Mouse (Mus musculus) heart, adult 2 months (tissue): Measurements from ENCODE around the gene Tbc1d13. TPM values are rescaled to one million over a fixed set of nuclear protein-coding genes. Genes with fewer than 3 reads are reported as not detected.
A peak's percentile ranks its signal among the peaks of the same experiment; 100 is the strongest.
"Not testable (repeated sequence)": the region's sequence is repeated elsewhere in the genome, so short reads cannot be mapped to it uniquely, and the experiment has no call there.

Experiments
- DNase-seq, 2 experiments: peaks; one replicate each; pipeline ENCODE4 v3.0.0; 2021
- H3K27ac ChIP-seq: fragments of 200-600 bp; 2 replicates; pipeline ENCODE4 v1.8.1; 2022
- H3K27me3 ChIP-seq: fragments of 200-500 bp; 2 replicates; pipeline ENCODE4 v1.6.1; 2012; ENCODE audit warnings: mild to moderate bottlenecking, low read length, inconsistent platforms, mixed read lengths; ENCODE audit not compliant: control insufficient read depth, insufficient read depth
- H3K36me3 ChIP-seq: fragments of 200-500 bp; 2 replicates; pipeline ENCODE4 v1.6.1; 2012; ENCODE audit warnings: low read length, inconsistent platforms; ENCODE audit not compliant: control insufficient read depth, insufficient read depth
- H3K4me1 ChIP-seq: fragments of 200-500 bp; 2 replicates; pipeline ENCODE4 v1.6.1; 2011; ENCODE audit warnings: low read length; ENCODE audit not compliant: control insufficient read depth, insufficient read depth
- H3K4me3 ChIP-seq: fragments of 200-600 bp; 2 replicates; pipeline ENCODE4 v1.8.1; 2022
- H3K79me2 ChIP-seq: fragments of 200-500 bp; replicated peaks from 2 replicates; pipeline ENCODE4 v1.6.1; 2012; ENCODE audit warnings: mild to moderate bottlenecking, inconsistent platforms, low read length, moderate library complexity, mixed read lengths; ENCODE audit not compliant: control insufficient read depth, insufficient read depth
- H3K9ac ChIP-seq: fragments of 200-500 bp; 2 replicates; pipeline ENCODE4 v1.6.1; 2012; ENCODE audit warnings: low read depth, mild to moderate bottlenecking, control low read depth, inconsistent platforms, low read length, mixed read lengths
- CTCF ChIP-seq: fragments of 200-600 bp; IDR thresholded peaks from 2 replicates; pipeline ENCODE4 v1.8.1; 2022; ENCODE audit warnings: antibody characterized with exemption, mild to moderate bottlenecking, moderate library complexity
- EP300 ChIP-seq: fragments of 200-500 bp; IDR thresholded peaks from 2 replicates; pipeline ENCODE4 v1.6.1; 2011; ENCODE audit warnings: low read depth, low read length, control low read depth; ENCODE audit not compliant: insufficient read depth
- POLR2A ChIP-seq: fragments of 200-500 bp; IDR thresholded peaks from 2 replicates; pipeline ENCODE4 v1.6.1; 2011; ENCODE audit warnings: mild to moderate bottlenecking, low read depth, low read length, control low read depth; ENCODE audit not compliant: insufficient read depth
- WGBS: fragments of 180-500 bp; shearing (Covaris S2); methylation state at CpG from one replicate; pipeline ENCODE4 v1.1.7; 2018; 5-methylcytosine and 5-hydroxymethylcytosine counted together
- intact Hi-C: fragments of 180-260 bp; cut with DNase I; formaldehyde crosslinking; loops from one replicate; pipeline ENCODE4 v1.15.1; 2025
- polyA plus RNA-seq: library from polyadenylated mRNA; depleted of rRNA; stranded (reverse); fragments of >200 nt; gene quantifications from 2 replicates; pipeline ENCODE4 v1.2.3, GENCODE M21; 2012
- total RNA-seq, 2 experiments: library from RNA; stranded (reverse); gene quantifications; 2 replicates each; pipeline ENCODE4 v1.2.3; 2021

Gene Tbc1d13
- total and polyA plus RNA-seq, 3 experiments, result 17.2 to 25.4 (median 17.4) TPM

DNA sequence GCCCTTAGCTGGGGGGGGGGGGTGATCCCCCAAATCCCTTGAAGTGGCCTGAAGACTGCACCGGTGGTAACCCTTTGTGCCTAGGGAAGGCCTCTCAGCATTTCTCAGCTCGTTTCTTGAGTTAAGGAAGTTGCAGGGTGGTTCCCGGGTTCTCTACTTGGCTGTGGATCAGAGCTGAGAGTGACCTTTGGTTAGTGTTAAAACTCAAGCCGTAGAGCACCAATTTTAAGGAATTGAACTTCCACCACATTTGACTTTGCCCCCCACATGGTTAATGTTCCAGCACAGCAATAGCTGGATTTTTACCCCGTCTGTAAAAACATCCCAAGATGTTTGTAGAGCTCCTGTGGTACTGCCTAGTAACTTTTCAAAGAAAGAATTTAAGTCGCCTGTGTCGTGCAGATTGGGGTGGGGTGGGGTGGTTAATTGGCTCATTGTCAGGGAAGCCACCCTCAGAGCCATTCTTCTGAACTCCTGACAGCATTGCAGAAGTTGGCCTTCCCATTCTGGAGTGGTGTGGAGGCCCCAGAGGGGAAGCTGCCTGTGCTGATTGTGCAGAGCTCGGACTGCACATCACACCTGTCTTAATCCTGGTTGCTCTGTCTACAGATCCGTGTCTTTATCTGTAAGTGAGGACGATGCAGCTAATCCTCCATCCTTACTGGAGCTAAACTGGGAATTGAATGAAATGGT is 1.5 kb downstream of the Tbc1d13 start:
- intact Hi-C loops, result loop anchor here (5.0 kb wide), 1 partner anchor 152 kb away; the partner anchor contains the start of genes Dolk and Nup188
- peak overlapping the region; percentile 28; the same call in 1 of the 2 replicates for H3K9ac ChIP-seq
- WGBS, result 39% methylated on average over 10 of the region's 10 CpGs
- peak overlapping the region; percentile 96; the same call in 1 of the 2 replicates for H3K4me3 ChIP-seq
- H3K27me3 ChIP-seq, result no peaks in the 10 kb centered on the region
- peak overlapping the region; percentile 91 for H3K27ac ChIP-seq
- H3K4me1 ChIP-seq, result peaks cover 5% of the 10 kb centered on the region
- TF ChIP-seq CTCF (no peak), POLR2A (no peak), EP300 (no peak)
- H3K79me2 ChIP-seq, result no peaks in the 10 kb centered on the region
- peak in 1 of 2 experiments; percentile 23 for DNase-seq
- H3K36me3 ChIP-seq, result peaks cover 2% of the 10 kb centered on the region; the same call in 1 of the 2 replicates

- H3K36me3 ChIP-seq, result peaks cover 2% of the 10 kb centered on the region; the same call in 1 of the 2 replicates
- DNase-seq, result peak in 1 of 2 experiments; percentile 16
- no peak overlapping the region for H3K9ac ChIP-seq
- no peaks in the 10 kb centered on the region for H3K27me3 ChIP-seq
- H3K27ac ChIP-seq, result no peak overlapping the region
- TF ChIP-seq CTCF, result no peak
- TF ChIP-seq POLR2A, result no peak
- no peak for TF ChIP-seq EP300
- 75% methylated on average over 10 of the region's 10 CpGs for WGBS
- no peaks in the 10 kb centered on the region for H3K79me2 ChIP-seq
- H3K4me1 ChIP-seq, result peaks cover 5% of the 10 kb centered on the region
- intact Hi-C loops, result no loop called here
- H3K4me3 ChIP-seq, result no peak overlapping the region
Measured at GRCm38 (mm10) chr2:30136458-30136857, 2.9 kb downstream of the Tbc1d13 start.

DNA sequence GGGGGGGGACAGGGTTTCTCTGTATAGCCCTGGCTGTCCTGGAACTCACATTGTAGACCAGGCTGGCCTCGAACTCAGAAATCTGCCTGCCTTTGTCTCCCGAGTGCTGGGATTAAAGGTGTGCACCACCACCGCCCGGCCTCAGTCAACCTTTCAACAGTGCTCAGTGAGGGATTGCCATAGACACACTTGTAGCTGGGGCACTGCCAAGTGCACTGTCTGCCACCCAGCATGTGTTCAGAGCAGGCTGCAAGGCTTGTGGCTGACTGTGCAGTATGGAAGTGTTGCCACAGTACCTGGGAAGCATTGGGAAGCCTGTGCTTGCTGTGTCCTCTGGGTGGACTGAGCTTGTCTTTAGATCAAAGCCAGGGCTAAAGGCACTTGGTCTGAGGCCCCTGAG is 6.5 kb downstream of the Tbc1d13 start:
- intact Hi-C loops, DNase-seq, H3K4me3 ChIP-seq, H3K4me1 ChIP-seq, H3K27me3 ChIP-seq, H3K27ac ChIP-seq, H3K79me2 ChIP-seq, H3K36me3 ChIP-seq, H3K9ac ChIP-seq: not testable (repeated sequence)
- 78% methylated on average over 4 of the region's 4 CpGs for WGBS

DNA sequence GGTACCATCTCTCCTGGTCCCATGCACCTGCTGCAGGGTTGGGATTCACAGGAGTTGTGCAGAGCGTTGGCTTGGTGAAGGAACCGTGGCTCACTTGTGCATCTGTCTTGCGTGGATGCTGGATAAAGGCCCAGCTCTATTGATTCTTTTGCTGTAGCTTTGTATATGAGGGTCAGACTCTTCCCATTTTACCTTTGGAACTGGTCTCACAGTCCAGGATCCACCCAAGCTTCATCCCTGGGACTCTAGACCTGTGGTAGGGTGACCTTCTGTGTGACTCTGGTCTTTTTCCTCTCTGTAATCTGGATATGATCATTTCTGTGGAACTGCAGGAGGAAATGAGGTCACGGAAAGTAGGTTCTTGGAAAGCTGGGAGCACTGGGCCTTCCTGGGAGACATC is 10.9 kb downstream of the Tbc1d13 start:
- no peak for DNase-seq
- Histone ChIP-seq H3K4me1 (no peaks in the 10 kb centered on the region), H3K79me2 (no peaks in the 10 kb centered on the region), H3K36me3 (no peaks in the 10 kb centered on the region), H3K27me3 (no peaks in the 10 kb centered on the region), H3K4me3 (no peak overlapping the region), H3K27ac (no peak overlapping the region), H3K9ac (no peak overlapping the region)
- intact Hi-C loops, result no loop called here
- TF ChIP-seq EP300 (no peak), POLR2A (no peak), CTCF (no peak)
- 92% methylated on average over 4 of the region's 4 CpGs for WGBS

GRCm38 (mm10) chr2:30147466-30147865 is 13.9 kb downstream of the Tbc1d13 start:
- intact Hi-C loops, result no loop called here
- H3K79me2 ChIP-seq, result no peaks in the 10 kb centered on the region
- TF ChIP-seq CTCF, result no peak
- TF ChIP-seq POLR2A, result no peak
- TF ChIP-seq EP300, result no peak
- H3K4me3 ChIP-seq, result no peak overlapping the region
- no peak overlapping the region for H3K9ac ChIP-seq
- H3K27me3 ChIP-seq, result no peaks in the 10 kb centered on the region
- WGBS, result 75% methylated on average over 4 of the region's 4 CpGs
- peak; percentile 62 to 67 for DNase-seq
- H3K36me3 ChIP-seq, result no peaks in the 10 kb centered on the region
- H3K4me1 ChIP-seq, result no peaks in the 10 kb centered on the region
- no peak overlapping the region for H3K27ac ChIP-seq

DNA sequence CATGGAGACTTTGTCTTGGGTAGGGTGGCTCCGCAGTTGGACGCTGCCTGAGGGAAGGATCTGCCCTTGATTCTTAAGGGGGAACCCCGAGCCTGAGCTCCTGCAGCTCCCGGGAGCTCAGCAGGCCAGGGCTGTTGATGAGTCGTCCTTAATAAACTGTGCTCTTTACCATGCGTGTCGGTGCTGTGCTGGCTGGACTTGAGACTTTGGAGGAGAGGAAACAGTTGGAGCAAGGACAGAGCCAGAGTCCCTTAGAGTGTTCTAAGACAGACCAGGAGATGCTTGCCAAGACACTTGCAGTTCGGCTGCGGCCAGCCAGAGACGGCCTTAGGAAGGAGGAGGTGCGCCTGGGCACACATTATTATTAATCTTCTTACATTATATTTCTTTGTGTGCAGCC is 18.3 kb downstream of the Tbc1d13 start:
- Histone ChIP-seq H3K36me3 (no peaks in the 10 kb centered on the region), H3K4me1 (no peaks in the 10 kb centered on the region), H3K9ac (no peak overlapping the region), H3K79me2 (no peaks in the 10 kb centered on the region), H3K27me3 (no peaks in the 10 kb centered on the region), H3K27ac (no peak overlapping the region), H3K4me3 (no peak overlapping the region)
- 74% methylated on average over 11 of the region's 11 CpGs for WGBS
- intact Hi-C loops, result loop anchor here (10.0 kb wide), 1 partner anchor 47 kb away; no protein-coding TSS in a partner anchor
- no peak for TF ChIP-seq EP300
- TF ChIP-seq POLR2A, result no peak
- TF ChIP-seq CTCF, result no peak
- DNase-seq, result no peak
